Mouse (Mus musculus) neural tube, embryonic 11.5 days (tissue): ENCODE results near the gene Accsl. TPM values are rescaled to one million over a fixed set of nuclear protein-coding genes. Genes with fewer than 3 reads are reported as not detected.
A peak's percentile ranks its signal among the peaks of the same experiment; 100 is the strongest.

Experiments
- ATAC-seq: fragments of 200-750 bp; cut with Nextera tagmentation; 2 replicates; pipeline ENCODE4 v1.8.0; 2017; ENCODE audit warnings: moderate number of reproducible peaks, mild to moderate bottlenecking, moderate TSS enrichment, moderate library complexity; ENCODE audit not compliant: insufficient read depth, low FRiP score, low TSS enrichment
- DNase-seq: peaks from one replicate; pipeline ENCODE4 v3.0.0-alpha.2; 2015; ENCODE audit warnings: low spot score
- H3K27ac ChIP-seq: fragments of 300-500 bp; sonication (generic); 2 replicates; pipeline ENCODE4 v1.5.1; 2014; ENCODE audit warnings: low read depth, mild to moderate bottlenecking, low read length
- H3K27me3 ChIP-seq: fragments of 300-500 bp; sonication (generic); 2 replicates; pipeline ENCODE4 v1.6.1; 2014; ENCODE audit warnings: mild to moderate bottlenecking, low read length, mixed read lengths; ENCODE audit not compliant: control insufficient read depth, insufficient read depth
- H3K36me3 ChIP-seq: fragments of 300-500 bp; sonication (generic); 2 replicates; pipeline ENCODE4 v1.6.1; 2014; ENCODE audit warnings: mild to moderate bottlenecking, low read length, moderate library complexity, mixed read lengths; ENCODE audit not compliant: control insufficient read depth, insufficient read depth
- H3K4me1 ChIP-seq: fragments of 300-500 bp; sonication (generic); 2 replicates; pipeline ENCODE4 v1.6.1; 2014; ENCODE audit warnings: low read length, mixed read lengths; ENCODE audit not compliant: control insufficient read depth, insufficient read depth
- H3K4me2 ChIP-seq: fragments of 300-500 bp; sonication (generic); 2 replicates; pipeline ENCODE4 v1.6.1; 2014; ENCODE audit warnings: low read depth, mild to moderate bottlenecking, moderate library complexity
- H3K4me3 ChIP-seq: fragments of 300-500 bp; sonication (generic); 2 replicates; pipeline ENCODE4 v1.5.1; 2014; ENCODE audit warnings: low read depth, low read length
- H3K9ac ChIP-seq: fragments of 300-500 bp; sonication (generic); 2 replicates; pipeline ENCODE4 v1.6.1; 2014; ENCODE audit warnings: mild to moderate bottlenecking, low read length
- H3K9me3 ChIP-seq: fragments of 300-500 bp; sonication (generic); 2 replicates; pipeline ENCODE4 v1.6.1; 2016; ENCODE audit warnings: low read length; ENCODE audit not compliant: control insufficient read depth
- WGBS: fragments of 180-500 bp; shearing (Covaris S2); extraction: QIAGEN DNeasy Blood & Tissue Kit; methylation state at CpG from one replicate; pipeline ENCODE4 v1.1.7; 2014; 5-methylcytosine and 5-hydroxymethylcytosine counted together
- polyA plus RNA-seq: library from polyadenylated mRNA; unstranded; fragments of >200 nt; fragmentation: Nextera tagmentation; extraction: Ambion mirVana; gene quantifications from 2 replicates; pipeline ENCODE4 v1.2.1, GENCODE M21; 2014

Gene Accsl
- polyA plus RNA-seq, 1 experiment from 2014 or later = not detected

GRCm38 (mm10) chr2:93840109-93840508 lies 28.8 kb downstream of the Accsl start:
- Histone ChIP-seq H3K9ac (no peak overlapping the region), H3K4me1 (no peaks in the 10 kb centered on the region), H3K36me3 (peaks cover 9% of the 10 kb centered on the region), H3K9me3 (no peaks in the 10 kb centered on the region), H3K4me3 (no peak overlapping the region), H3K27ac (no peak overlapping the region), H3K4me2 (no peak overlapping the region), H3K27me3 (no peaks in the 10 kb centered on the region)
- no peak for ATAC-seq
- 86% methylated on average over 6 of the region's 6 CpGs for WGBS
- DNase-seq = no peak

- Histone ChIP-seq H3K4me1 (no peaks in the 10 kb centered on the region), H3K9me3 (no peaks in the 10 kb centered on the region), H3K4me2 (no peak overlapping the region), H3K27ac (no peak overlapping the region), H3K27me3 (no peaks in the 10 kb centered on the region), H3K4me3 (no peak overlapping the region), H3K36me3 (peaks cover 9% of the 10 kb centered on the region), H3K9ac (no peak overlapping the region)
- DNase-seq (no peak), ATAC-seq (no peak)
- 92% methylated on average over 4 of the region's 4 CpGs for WGBS
Observed at GRCm38 (mm10) chr2:93838931-93839330, 30.0 kb downstream of the Accsl start.

GRCm38 (mm10) chr2:93836232-93836785 lies 32.6 kb downstream of the Accsl start:
- no peaks in the 10 kb centered on the region for H3K4me1 ChIP-seq
- H3K4me3 ChIP-seq = no peak overlapping the region
- DNase-seq (no peak), ATAC-seq (no peak)
- no peak overlapping the region for H3K4me2 ChIP-seq
- no peak overlapping the region for H3K27ac ChIP-seq
- H3K9ac ChIP-seq = no peak overlapping the region
- peaks cover 5% of the 10 kb centered on the region for H3K36me3 ChIP-seq
- H3K9me3 ChIP-seq = no peaks in the 10 kb centered on the region
- no peaks in the 10 kb centered on the region for H3K27me3 ChIP-seq
- 69% methylated on average over 13 of the region's 13 CpGs for WGBS

GRCm38 (mm10) chr2:93835596-93835995 lies 33.4 kb downstream of the Accsl start:
- peaks cover 5% of the 10 kb centered on the region for H3K36me3 ChIP-seq
- 78% methylated on average over 11 of the region's 11 CpGs for WGBS

GRCm38 (mm10) chr2:93823519-93823918 lies 45.4 kb downstream of the Accsl start:
- ATAC-seq (peak; percentile 18; the same call in 1 of the 2 replicates), DNase-seq (peak; percentile 81)
- Histone ChIP-seq H3K9ac (no peak overlapping the region), H3K4me3 (no peak overlapping the region), H3K9me3 (no peaks in the 10 kb centered on the region), H3K4me1 (peaks cover 3% of the 10 kb centered on the region; the same call in 1 of the 2 replicates), H3K4me2 (no peak overlapping the region), H3K36me3 (no peaks in the 10 kb centered on the region), H3K27me3 (no peaks in the 10 kb centered on the region), H3K27ac (no peak overlapping the region)
- WGBS = 21% methylated on average over 8 of the region's 8 CpGs

More at GRCm38 (mm10) chr2:93835596-93835995, 33.4 kb downstream of the Accsl start:
- no peak for DNase-seq
- no peaks in the 10 kb centered on the region for H3K9me3 ChIP-seq
- no peak for ATAC-seq
- no peak overlapping the region for H3K9ac ChIP-seq
- H3K4me1 ChIP-seq = no peaks in the 10 kb centered on the region
- H3K4me2 ChIP-seq = no peak overlapping the region
- H3K27me3 ChIP-seq = no peaks in the 10 kb centered on the region
- H3K4me3 ChIP-seq = no peak overlapping the region
- H3K27ac ChIP-seq = no peak overlapping the region

- no peaks in the 10 kb centered on the region for H3K36me3 ChIP-seq
- H3K4me1 ChIP-seq = peaks cover 3% of the 10 kb centered on the region; the same call in 1 of the 2 replicates
- peak within 1 kb of the TSS; percentile 93 for H3K9ac ChIP-seq
- no peaks in the 10 kb centered on the region for H3K9me3 ChIP-seq
- DNase-seq = peak; percentile 91
- peak within 1 kb of the TSS; percentile 88 for H3K4me3 ChIP-seq
- H3K27me3 ChIP-seq = no peaks in the 10 kb centered on the region
- H3K27ac ChIP-seq = no peak within 1 kb of the TSS
- WGBS = under 1% methylated on average over 66 of the region's 66 CpGs
- ATAC-seq = peak; percentile 89
- H3K4me2 ChIP-seq = peak within 1 kb of the TSS; percentile 86
Observed at GRCm38 (mm10) chr2:93822045-93822749, 46.8 kb downstream of the Accsl start, which contains the start of gene Ext2. Gene Ext2 (minus strand): TSS chr2:93822568.

- H3K27ac ChIP-seq = no peak overlapping the region
- H3K4me3 ChIP-seq = no peak overlapping the region
- no peak overlapping the region for H3K4me2 ChIP-seq
- H3K4me1 ChIP-seq = peaks cover 3% of the 10 kb centered on the region; the same call in 1 of the 2 replicates
- ATAC-seq = no peak
- WGBS = 97% methylated on average over 5 of the region's 5 CpGs
- no peaks in the 10 kb centered on the region for H3K27me3 ChIP-seq
- peak overlapping the region; percentile 18; the same call in 1 of the 2 replicates for H3K9ac ChIP-seq
- no peaks in the 10 kb centered on the region for H3K9me3 ChIP-seq
- DNase-seq = no peak
- H3K36me3 ChIP-seq = no peaks in the 10 kb centered on the region
Observed at GRCm38 (mm10) chr2:93817791-93818190, 51.2 kb downstream of the Accsl start.

GRCm38 (mm10) chr2:93813343-93813742 lies 55.6 kb downstream of the Accsl start:
- WGBS = 96% methylated on average over 22 of the region's 22 CpGs
- Histone ChIP-seq H3K36me3 (no peaks in the 10 kb centered on the region), H3K9ac (no peak overlapping the region), H3K4me2 (no peak overlapping the region), H3K4me1 (no peaks in the 10 kb centered on the region), H3K27ac (no peak overlapping the region), H3K27me3 (no peaks in the 10 kb centered on the region), H3K4me3 (no peak overlapping the region), H3K9me3 (no peaks in the 10 kb centered on the region)
- DNase-seq (no peak), ATAC-seq (no peak)

- Histone ChIP-seq H3K4me3 (no peak overlapping the region), H3K27ac (no peak overlapping the region), H3K27me3 (no peaks in the 10 kb centered on the region), H3K4me1 (no peaks in the 10 kb centered on the region), H3K9me3 (no peaks in the 10 kb centered on the region), H3K4me2 (no peak overlapping the region), H3K36me3 (0 out of 2 replicates have a peak, but pooled peaks cover 2% of the 10 kb centered on the region), H3K9ac (no peak overlapping the region)
- 42% methylated on average over 4 of the region's 4 CpGs for WGBS
- DNase-seq (peak; percentile 42), ATAC-seq (no peak)
Observed at GRCm38 (mm10) chr2:93811812-93812211, 57.1 kb downstream of the Accsl start.
